Mouse (Mus musculus) common myeloid progenitor, adult 5-6 weeks (primary cell): Measurements from ENCODE around the gene Fxyd1. TPM values are rescaled to one million over a fixed set of nuclear protein-coding genes. Genes with fewer than 3 reads are reported as not detected.

Source experiments
- ATAC-seq: replicated peaks from 2 replicates; pipeline ENCODE4 v1.8.0; 2016; ENCODE audit warnings: low read depth, mild to moderate bottlenecking, moderate TSS enrichment, inconsistent platforms; ENCODE audit not compliant: poor library complexity, severe bottlenecking
- total RNA-seq: library from RNA; stranded (forward); fragments of 200-1000, 187-1606 nt; gene quantifications from 2 replicates; pipeline ENCODE4 v1.2.3, GENCODE M21; 2017

The Fxyd1 gene
- total RNA-seq, 1 experiment from 2014 or later: 4.2 TPM

DNA sequence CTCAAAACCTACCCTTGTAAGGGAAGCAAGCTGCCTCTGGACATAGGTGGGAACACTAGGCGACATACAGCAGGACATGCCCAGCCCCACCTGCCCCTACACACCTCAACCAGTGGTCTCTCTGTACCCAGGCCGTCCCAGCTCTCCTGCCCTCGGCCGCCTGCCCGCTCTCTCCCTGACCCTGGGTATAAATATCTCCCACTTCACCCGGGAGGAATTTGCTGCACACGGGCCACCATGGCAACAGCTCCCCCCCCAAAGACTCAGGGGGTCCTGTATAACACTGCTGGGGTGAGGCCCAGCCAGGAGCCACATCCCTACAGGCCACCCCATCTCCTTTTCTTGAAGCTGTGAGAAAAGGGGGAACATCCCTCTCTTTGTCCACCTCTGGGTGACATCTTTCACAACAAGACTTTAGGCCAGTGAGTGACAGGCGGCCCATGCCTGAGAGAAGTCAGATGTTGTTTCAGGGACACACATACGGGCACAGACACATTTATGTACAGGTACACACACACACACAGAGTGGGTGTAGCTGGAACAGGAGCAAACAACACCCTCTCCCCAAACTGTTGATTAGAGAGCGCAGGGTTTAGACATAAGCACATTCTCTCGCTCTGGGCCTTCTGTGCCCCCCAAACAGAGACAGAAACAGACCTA lies 2.2 kb downstream of the Fxyd1 start:
- ATAC-seq: no peak

DNA sequence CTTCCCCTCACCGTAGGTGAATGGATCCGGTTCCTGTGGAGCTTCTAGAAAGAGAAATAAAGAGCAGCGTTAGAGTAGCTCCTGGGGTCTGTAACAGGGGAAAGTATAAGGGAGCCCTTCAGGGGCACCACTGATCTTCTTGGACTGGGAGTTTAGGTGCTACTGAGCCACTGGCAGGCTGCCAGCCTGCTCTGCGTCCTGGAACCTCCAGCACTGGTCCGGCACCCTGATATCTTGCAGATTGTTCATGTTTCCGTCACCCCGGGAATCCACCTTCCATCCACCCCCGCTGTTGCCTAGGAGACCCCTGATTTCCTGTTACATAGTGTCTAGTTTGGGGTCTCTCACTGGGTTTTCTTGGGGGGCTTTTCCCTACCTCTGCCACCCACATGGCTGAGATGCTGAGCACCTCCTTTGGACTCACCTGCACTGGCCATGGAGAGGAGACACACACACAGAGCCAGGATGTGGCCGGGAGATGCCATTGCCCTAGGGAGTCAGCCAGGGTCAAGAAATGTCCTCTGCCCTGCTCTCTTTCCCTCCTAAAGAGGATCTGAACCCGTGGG lies 3.0 kb downstream of the Fxyd1 start:
- ATAC-seq: no peak

DNA sequence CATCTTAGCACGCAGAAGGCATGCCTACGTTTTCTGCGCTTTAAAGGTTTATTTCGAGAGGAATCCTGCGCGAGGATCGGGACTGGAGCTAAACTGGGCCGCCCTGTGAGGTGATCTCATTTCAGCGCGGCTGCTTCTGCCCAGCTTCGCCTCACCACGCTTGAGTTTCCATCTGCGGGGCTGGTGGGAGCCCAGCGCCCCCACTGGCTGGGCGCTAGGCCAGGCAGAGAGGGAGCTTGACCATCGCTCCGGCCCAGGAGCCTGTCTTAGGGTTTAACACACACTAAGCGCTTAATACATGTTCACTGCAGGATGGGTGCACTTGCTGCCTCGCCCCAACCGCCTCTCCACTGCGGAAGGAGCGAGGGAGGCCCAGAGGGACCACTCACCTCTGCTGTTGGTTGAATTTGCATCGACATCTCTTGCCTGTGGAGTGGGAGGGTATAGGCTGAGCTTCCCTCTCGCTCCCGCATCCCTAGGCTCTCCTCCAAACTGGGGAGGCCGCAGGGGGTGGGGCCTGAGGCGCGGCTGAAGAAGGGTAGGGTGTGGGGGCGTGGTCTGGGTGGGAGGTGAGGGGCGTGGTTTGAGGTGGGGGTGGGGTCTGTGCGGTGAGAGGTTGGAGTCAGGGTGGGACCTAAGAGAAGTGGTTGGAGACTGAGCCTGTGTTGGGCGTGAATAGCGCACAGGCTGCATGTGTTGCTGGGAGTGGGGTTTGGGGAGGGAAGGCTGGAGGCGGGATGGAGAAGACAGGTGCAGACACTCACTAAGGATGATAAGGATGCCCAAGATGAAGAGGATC lies 4.2 kb downstream of the Fxyd1 start:
- ATAC-seq: peak; percentile 45

DNA sequence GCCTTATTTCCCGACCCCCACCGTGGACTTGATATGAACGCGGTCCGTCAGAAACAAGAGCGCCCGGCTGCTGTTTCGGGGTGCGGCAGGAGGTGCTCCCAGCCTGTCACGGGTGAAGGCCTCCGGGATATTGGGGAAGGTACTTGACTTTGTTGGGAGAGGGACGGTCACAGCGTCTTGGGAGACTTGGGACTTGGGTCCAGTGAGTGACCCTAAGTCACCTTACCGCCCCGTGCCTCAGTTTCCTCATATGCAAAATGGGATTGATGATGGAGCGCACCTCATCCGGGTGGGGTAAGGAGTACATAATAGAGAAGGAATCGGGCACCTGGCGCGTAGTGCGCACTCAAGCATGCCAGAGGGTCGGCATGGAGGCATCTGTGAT lies 4.8 kb downstream of the Fxyd1 start:
- ATAC-seq: no peak

DNA sequence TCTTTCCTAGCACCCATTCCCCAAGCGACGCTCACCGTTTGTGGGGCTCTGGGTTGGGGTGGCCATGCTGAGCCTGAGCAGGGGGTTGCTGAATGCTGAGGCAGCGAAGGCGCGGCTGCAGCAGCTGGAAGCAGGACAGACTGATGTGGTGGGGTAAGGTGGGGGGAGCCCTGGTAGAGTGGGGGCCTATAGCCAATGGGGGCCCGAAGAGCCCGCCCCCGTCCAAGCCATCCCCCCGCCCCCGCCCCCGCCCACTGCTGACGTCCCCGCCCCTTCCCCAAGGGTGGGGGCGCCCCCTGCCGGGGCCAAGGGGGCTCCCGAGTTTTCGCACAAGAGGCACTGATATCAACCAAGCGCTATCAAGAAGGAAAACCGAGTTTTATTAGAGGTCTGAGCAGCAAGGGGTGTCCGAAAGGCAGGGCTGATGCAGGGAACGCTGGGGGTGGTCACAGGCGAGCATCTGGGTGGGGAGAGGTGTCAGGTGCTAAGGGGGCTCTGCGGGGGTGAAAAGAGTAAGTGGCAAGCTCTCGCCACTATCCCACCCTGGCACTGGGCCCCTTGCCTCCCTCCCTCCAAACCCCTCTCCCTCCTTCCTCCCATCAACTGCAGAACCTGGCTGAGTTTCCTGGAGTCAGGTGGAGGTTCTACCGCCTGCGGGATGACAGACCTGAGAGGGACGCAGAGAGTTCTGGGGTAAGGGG lies 5.5 kb downstream of the Fxyd1 start, which contains the start of gene Fxyd7:
TSS of gene Fxyd7 (minus strand) at position 147 of the 701 bp plus-strand sequence.
- ATAC-seq: no peak

DNA sequence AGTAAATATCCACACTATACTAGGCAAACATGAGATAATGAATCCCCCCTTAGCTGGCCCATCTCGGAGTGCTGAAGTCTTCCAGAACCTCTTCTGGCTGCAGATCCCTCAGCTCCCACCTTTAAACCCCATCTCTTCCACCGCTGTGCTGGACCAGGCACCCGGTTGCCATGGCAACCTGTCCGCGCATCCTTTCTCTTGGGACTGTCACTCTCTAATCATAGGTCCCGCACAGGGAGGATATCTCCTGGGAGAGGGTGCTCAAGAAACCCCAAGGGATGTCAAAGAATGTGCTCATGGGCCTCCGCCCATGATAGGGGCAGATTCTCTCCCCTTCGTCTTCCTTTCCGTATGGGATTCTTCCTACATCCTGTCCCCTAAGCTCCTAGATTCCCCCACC lies 6.1 kb downstream of the Fxyd1 start:
- no peak for ATAC-seq

DNA sequence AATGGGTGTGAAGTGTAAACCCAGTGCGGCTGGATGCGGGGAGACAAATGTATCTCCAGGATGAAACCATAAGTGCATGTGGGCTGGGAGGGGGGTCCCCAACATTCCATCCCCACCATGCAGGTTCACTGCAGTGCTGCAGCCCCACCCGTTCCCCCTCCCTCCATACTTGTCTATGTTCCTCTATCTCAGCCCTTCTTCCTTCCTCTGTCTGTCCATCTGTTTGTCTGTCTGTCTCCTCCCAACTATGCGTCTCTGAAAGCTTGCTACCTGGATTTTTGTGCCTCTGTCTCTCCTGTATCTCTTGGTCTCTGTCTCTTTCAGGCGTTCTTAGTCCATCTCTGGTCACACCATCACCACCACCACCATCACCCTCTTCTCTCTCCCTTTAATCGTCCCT lies 6.5 kb downstream of the Fxyd1 start:
- ATAC-seq: no peak

DNA sequence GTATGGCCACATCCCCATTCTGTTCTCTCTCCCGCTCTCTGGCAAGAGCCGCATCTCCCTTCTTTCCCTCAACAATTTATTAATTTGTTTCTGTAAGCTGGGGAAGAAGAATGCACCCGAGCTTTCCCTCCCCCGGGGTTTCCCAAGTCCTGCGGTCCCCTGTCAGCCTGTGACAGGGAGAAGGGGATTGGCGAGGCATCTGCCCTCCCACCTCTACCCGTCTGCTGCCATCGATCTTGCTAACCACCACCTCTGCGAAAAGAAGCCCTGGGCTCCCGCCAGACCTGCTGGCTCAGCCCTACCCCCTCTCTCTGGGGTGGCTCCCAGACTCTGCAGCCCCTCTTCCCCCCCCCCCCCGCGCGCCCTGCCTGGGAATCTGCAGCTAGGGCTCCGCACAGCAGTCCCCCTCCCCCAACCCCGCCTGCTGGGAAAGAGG lies 7.1 kb downstream of the Fxyd1 start:
- no peak for ATAC-seq

DNA sequence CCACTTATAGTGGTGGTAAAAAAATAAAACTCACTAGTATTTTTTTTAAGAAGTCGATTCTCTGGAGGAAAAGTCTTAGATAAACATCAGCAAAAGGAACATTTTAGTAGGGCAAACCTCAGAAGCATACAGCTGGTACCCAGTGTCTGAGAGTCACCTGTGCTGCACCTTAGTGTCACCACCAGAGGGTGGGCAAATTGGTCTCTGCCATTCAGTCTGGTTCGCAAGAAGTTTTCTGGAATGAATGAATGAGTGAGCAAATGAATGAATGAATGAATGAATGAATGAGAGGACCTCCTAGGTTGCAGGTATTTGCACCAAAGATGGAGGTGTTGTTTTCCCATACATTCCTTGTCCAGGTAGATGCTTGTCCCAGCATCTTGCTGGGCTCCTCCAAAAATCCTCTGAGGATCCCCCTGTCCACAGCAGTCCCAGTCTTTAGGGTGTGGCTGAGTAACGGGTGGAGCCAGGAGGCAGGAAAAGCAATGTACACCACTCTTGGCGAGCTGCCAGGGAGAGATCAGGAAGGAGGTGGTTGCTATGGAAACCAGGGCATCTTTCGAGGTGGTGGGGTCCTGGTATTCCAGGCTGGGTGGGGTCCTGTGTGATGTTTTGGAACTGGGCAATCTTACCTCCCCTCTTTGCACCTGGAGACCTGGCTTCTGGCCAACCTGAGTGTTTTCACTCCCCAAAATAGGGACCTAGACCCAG lies 7.7 kb downstream of the Fxyd1 start:
- ATAC-seq: no peak

DNA sequence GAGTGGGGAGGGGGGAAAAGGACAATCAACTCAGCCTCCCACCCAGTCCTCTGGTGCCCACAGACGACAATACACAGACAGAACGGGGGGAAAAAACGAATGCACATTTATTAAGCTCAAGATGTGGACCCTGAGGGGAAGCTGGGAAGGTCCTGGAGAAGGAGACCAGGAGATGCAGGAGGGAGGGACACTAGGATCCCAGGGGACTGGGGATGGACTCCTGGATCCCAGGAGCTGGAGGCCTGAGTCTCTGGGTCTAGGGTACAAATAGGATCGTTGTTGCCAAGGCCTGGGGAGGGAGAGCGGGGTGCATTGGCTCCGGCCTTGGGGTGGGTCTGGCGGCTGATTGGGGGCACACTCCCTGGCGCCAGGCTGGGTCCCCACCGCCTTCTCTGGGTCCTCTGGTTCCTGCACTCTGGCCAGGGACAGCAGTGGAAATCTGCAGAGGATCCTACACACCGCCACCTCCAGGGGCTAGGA lies 14.5 kb downstream of the Fxyd1 start, which contains the start of gene Fxyd5:
TSS of gene Fxyd5 (minus strand) at position 51 of the 480 bp plus-strand sequence.
- ATAC-seq: no peak

DNA sequence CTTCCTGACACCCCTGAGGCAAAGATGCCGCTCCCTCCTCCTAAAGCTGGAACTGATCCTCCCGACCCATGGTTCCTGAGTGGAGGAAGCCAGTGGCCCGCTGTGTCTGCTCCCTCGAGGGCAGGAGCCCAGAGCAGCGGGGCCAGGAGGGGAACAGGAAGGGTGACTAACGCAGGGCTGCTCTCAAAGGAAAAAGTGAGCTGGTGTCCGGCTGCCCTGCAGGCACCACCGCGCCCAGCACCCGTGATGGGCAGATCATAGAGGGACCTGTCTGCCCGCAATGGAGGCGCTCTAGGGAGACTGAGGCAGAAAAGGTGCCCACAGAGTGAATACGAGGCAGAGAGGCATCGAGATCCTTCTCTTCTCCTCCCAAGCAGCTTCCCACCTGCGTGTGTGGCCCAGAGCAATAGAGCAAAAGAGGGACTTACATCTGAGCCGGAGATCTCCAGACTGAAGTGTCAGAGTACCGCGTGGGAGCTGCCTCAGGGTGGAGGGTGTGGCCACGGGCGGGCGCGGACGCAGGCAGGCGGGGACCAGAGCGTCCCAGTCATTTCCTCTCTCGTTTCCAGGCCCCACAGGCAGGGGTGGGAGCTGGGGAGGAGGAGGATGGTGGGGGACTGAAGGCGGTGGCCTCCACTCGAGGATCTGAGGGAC lies 15.2 kb downstream of the Fxyd1 start:
- peak; percentile 79 for ATAC-seq

DNA sequence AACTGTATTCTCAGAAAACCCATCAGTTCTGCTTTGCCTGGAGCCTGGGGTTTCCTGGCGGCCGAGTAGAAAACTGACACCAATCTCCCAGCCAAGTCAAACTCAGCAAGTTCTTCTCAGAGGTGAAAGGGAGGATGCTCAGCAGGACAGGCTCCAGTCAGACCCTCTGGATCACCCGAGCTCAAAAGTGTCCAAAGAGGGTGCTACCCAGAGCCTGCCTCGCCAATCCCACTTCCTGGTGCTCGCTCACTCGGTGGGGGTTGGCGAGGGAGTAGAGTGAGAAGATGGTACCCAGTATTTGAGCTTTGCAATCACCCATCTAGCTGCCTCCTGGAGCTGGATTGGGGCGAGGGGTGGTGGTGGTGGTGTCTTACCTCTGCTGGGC lies 16.0 kb downstream of the Fxyd1 start:
- ATAC-seq: no peak

DNA sequence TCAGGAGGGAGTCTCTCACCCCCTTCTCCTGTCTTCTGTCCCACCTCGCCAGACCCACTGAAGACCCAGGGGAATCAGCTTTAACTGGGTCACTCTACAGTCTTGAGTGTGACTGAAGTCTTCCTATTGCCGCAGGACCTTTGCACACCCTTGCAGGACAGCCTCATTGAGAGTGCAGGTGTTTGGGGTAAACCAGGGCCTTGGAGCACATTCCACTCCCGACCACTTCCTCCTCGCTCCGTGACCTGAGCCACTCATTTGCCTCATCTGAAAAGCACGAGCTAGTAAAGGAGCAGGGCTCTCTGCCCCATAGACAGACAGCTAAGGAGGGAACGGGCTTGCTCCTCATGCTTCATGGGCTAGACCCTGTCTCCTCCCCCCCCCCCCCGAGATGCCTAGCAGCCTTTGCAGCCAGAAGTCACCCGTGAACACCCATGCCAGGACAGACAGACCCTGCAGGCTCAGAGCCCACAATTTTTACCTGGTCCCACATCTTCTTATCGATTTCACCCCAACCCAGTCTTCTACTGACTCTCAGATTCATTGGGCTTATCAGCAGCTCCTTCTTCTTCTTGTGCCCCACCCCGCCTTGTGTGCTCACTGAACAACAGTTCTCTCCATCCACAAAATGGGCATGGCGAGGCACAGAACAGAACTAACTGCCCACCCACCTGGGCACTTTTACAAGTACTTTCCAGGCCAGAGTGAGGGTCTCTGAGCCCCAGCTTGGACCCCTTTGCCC lies 16.5 kb downstream of the Fxyd1 start:
- no peak for ATAC-seq

DNA sequence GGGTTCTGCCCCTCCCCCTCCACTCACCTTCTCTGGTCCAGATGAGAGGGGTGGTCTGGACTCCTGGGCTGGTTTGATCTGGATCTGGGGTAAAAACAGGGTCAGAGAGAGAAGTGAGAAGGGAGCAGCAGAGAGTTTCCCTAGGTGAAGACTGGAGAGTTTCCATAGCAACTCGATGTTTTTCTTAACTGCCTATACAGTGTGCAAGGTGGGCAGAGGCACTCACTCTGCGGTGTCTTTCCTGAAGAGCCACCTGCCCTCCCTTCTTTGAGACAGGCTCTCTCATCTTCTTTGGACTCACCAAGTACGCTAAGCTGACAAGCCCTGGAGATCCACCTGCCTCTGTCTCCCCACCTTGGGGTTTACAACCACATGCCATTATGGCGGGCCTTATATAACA lies 18.0 kb downstream of the Fxyd1 start:
- no peak for ATAC-seq

DNA sequence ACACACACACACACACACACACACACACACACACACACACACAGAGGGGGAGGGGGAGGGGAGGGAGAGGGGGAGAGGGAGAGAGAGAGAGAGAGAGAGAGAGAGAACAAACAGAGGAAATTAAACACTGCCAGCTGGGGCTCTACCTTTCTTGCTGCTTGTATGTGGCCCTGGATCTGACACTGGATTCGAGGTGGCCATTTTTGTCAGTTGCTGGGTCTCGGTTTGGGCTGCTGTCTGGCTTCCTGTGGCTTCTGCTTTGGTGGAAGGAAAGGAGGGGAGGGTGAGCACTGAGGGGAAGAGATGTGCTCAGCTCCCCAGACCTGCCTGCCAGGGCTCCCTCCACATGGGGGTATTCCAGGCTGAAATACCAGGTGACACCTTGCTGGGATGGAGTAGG lies 19.3 kb downstream of the Fxyd1 start:
- 0 out of 2 replicates have a peak, but pooled peaks have one; percentile 7 for ATAC-seq

DNA sequence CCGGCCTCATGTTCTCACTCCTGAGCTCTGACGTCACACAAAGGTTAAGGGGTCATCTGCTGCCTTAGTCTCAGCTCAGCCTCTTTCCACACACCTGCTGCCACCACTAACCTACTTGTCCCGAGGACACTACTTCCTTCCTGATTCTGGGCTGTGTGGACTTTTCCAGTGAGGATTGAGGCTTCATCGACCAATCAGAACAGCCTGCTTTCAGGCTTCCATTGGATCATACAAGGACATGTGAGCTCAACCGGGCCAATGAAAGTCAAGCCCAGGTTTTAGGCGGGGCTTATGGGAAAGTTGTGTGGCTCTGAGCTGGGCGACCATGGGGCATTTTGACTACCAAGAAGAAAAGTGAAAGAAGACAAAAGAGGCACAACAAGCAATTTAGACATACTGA lies 20.1 kb downstream of the Fxyd1 start:
- peak; percentile 40 for ATAC-seq

DNA sequence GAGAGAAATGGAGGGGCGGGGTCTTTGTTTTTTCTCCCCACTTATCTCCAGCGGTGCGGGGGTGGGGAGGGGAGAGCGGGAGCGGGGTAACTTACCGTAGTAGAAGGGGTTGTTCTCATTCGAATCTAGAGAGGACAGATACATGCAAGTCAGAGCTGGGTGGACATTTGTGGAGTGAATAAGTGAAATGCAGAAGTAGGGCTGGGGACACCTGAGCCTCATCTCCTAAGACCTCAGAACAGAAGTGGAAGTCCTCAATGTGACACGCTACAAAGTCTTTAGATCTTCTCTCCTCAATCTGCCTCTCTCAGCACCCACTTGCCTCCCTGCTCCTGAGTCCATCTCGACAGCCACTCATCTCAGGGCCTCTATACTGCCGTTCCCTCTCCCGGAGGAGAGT lies 21.7 kb downstream of the Fxyd1 start:
- no peak for ATAC-seq

DNA sequence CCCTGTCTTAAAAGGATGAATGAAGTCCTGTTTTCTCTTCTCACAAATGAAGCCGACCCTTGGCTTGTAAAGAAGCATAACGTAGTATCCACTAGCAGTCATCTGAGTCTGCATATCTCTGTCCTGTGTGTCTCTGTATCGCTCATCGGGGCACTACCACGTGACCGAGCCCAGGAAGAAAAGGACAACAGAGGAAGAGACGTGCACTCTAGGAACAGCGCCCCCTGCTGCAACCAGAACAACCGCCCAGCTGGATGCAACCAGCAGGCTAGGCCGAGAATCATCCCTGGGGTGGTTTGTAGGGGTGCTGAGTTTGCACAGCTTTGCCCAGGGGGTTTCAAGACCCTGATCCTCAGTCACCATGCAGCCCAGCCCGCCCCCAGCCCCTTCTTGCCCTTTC lies 22.2 kb downstream of the Fxyd1 start:
- no peak for ATAC-seq
